Mouse (Mus musculus): Measurements from ENCODE around the gene Robo3. TPM values are rescaled to one million over a fixed set of nuclear protein-coding genes. Genes with fewer than 3 reads are reported as not detected.

Robo3 gene
- total and polyA plus RNA-seq, 2 experiments from 2014 or later = 0.12 TPM; not detected in 1

- Histone ChIP-seq H3K27ac (ENCODE audit: low read depth) (no peak overlapping the region), H3K4me1 (ENCODE audit: control insufficient read depth, insufficient read depth) (peaks cover 5% of the 10 kb centered on the region; the same call in 1 of the 2 replicates), H3K36me3 (replicated peaks; ENCODE audit: control insufficient read depth, insufficient read depth, low read length) (no peaks in the 10 kb centered on the region), H3K9ac (replicated peaks; ENCODE audit: low read depth, low read length) (no peak overlapping the region), H3K4me2 (ENCODE audit: low read depth, low read length) (no peak overlapping the region), H3K27me3 (ENCODE audit: control insufficient read depth, insufficient read depth, low read length) (peaks cover 29% of the 10 kb centered on the region), H3K9me3 (replicated peaks; ENCODE audit: control insufficient read depth, low read length) (no peaks in the 10 kb centered on the region), H3K4me3 (ENCODE audit: low read depth, low read length) (no peak overlapping the region)
- no peak for TF ChIP-seq CTCF (IDR thresholded peaks at IDR 0.05; ENCODE audit: low read depth)
- no peak for TF ChIP-seq EP300 (IDR thresholded peaks at IDR 0.05; ENCODE audit: low read depth)
- DNase-seq (ENCODE audit: low spot score) = no peak
- ATAC-seq (ENCODE audit: insufficient read depth, low read depth) = no peak
- WGBS = 32% methylated on average over 3 of the region's 3 CpGs
Measured at GRCm38 (mm10) chr9:37437772-37438735, 5.0 kb upstream of the Robo3 start.

DNA sequence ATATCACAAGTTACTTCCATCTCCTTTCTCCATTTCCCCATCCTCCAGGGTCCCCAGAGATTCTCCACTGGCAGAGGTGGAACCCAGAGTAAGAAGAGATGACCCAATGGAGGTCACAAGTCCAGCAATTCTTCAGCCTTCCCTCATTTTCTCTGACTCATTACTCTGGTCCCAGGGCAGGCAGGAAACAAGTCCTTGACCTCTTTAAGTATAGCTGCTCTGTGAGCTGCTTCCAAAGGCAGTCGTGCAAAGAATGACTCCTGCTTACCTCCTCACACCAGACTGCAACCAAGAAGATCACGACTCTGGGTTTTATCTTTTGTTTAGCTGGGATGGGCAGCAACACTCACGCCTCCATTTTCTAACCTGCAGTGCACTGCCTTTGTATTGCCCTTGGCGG, 2.6 kb upstream of the Robo3 start:
- no peaks in the 10 kb centered on the region for H3K9me3 ChIP-seq (replicated peaks; ENCODE audit: control insufficient read depth, low read length)
- ATAC-seq (ENCODE audit: insufficient read depth, low read depth) (no peak), DNase-seq (ENCODE audit: low spot score) (no peak)
- H3K9ac ChIP-seq (replicated peaks; ENCODE audit: low read depth, low read length) = no peak overlapping the region
- TF ChIP-seq EP300 (IDR thresholded peaks at IDR 0.05; ENCODE audit: low read depth) (no peak), CTCF (IDR thresholded peaks at IDR 0.05; ENCODE audit: low read depth) (no peak)
- H3K4me1 ChIP-seq (ENCODE audit: control insufficient read depth, insufficient read depth) = peaks cover 9% of the 10 kb centered on the region; the same call in 1 of the 2 replicates
- H3K4me3 ChIP-seq (ENCODE audit: low read depth, low read length) = no peak overlapping the region
- no peak overlapping the region for H3K27ac ChIP-seq (ENCODE audit: low read depth)
- H3K27me3 ChIP-seq (ENCODE audit: control insufficient read depth, insufficient read depth, low read length) = peaks cover 54% of the 10 kb centered on the region
- H3K36me3 ChIP-seq (replicated peaks; ENCODE audit: control insufficient read depth, insufficient read depth, low read length) = no peaks in the 10 kb centered on the region
- WGBS = 6% methylated on average over 4 of the region's 4 CpGs
- H3K4me2 ChIP-seq (ENCODE audit: low read depth, low read length) = no peak overlapping the region

DNA sequence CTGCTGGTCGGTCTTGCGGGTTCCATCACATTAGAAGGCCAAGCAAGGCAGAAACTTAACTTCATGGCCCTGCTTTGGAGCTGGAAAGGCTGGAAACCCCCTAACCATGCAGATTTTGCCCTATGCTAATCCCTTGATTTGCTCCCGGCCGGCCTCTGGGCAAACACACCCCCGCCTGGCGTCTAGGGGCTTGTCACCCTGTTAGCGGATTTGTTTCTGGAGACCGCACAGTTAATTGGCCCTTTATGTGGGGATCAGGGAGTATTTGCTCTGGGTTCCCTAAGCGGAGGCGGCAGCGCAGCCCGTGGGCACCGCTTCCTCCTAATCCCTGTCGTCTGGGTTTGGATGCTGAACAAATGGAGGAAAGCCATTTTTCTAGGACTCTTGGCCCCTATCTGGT, 1.9 kb upstream of the Robo3 start:
- no peak for TF ChIP-seq CTCF (IDR thresholded peaks at IDR 0.05; ENCODE audit: low read depth)
- TF ChIP-seq EP300 (IDR thresholded peaks at IDR 0.05; ENCODE audit: low read depth) = no peak

GRCm38 (mm10) chr9:37433823-37434560, 946 bp upstream of the Robo3 start:
- no peak for DNase-seq (ENCODE audit: low spot score)
- Histone ChIP-seq H3K36me3 (replicated peaks; ENCODE audit: control insufficient read depth, insufficient read depth, low read length) (no peaks in the 10 kb centered on the region), H3K9ac (replicated peaks; ENCODE audit: low read depth, low read length) (no peak overlapping the region), H3K27me3 (ENCODE audit: control insufficient read depth, insufficient read depth, low read length) (peaks cover 69% of the 10 kb centered on the region), H3K9me3 (replicated peaks; ENCODE audit: control insufficient read depth, low read length) (no peaks in the 10 kb centered on the region), H3K27ac (ENCODE audit: low read depth) (no peak overlapping the region), H3K4me2 (ENCODE audit: low read depth, low read length) (peak overlapping the region; percentile 34; the same call in 1 of the 2 replicates), H3K4me1 (ENCODE audit: control insufficient read depth, insufficient read depth) (peaks cover 9% of the 10 kb centered on the region; the same call in 1 of the 2 replicates), H3K4me3 (ENCODE audit: low read depth, low read length) (0 out of 2 replicates have a peak overlapping the region, but pooled peaks have one; percentile 18)
- ATAC-seq (ENCODE audit: insufficient read depth, low read depth) = no peak
- WGBS = 2% methylated on average over 18 of the region's 18 CpGs
- TF ChIP-seq CTCF (IDR thresholded peaks at IDR 0.05; ENCODE audit: low read depth) (no peak), EP300 (IDR thresholded peaks at IDR 0.05; ENCODE audit: low read depth) (no peak)

More for the DNA sequence above, 1.9 kb upstream of the Robo3 start:
- no peak overlapping the region for H3K27ac ChIP-seq (ENCODE audit: low read depth)
- H3K9me3 ChIP-seq (replicated peaks; ENCODE audit: control insufficient read depth, low read length) = no peaks in the 10 kb centered on the region
- H3K9ac ChIP-seq (replicated peaks; ENCODE audit: low read depth, low read length) = no peak overlapping the region
- H3K4me3 ChIP-seq (ENCODE audit: low read depth, low read length) = no peak overlapping the region
- no peak for DNase-seq (ENCODE audit: low spot score)
- whole genome bisulfite sequencing = 5% methylated on average over 14 of the region's 14 CpGs
- peaks cover 60% of the 10 kb centered on the region for H3K27me3 ChIP-seq (ENCODE audit: control insufficient read depth, insufficient read depth, low read length)
- H3K4me1 ChIP-seq (ENCODE audit: control insufficient read depth, insufficient read depth) = peaks cover 9% of the 10 kb centered on the region; the same call in 1 of the 2 replicates
- ATAC-seq (ENCODE audit: insufficient read depth, low read depth) = no peak
- H3K4me2 ChIP-seq (ENCODE audit: low read depth, low read length) = no peak overlapping the region
- no peaks in the 10 kb centered on the region for H3K36me3 ChIP-seq (replicated peaks; ENCODE audit: control insufficient read depth, insufficient read depth, low read length)

DNA sequence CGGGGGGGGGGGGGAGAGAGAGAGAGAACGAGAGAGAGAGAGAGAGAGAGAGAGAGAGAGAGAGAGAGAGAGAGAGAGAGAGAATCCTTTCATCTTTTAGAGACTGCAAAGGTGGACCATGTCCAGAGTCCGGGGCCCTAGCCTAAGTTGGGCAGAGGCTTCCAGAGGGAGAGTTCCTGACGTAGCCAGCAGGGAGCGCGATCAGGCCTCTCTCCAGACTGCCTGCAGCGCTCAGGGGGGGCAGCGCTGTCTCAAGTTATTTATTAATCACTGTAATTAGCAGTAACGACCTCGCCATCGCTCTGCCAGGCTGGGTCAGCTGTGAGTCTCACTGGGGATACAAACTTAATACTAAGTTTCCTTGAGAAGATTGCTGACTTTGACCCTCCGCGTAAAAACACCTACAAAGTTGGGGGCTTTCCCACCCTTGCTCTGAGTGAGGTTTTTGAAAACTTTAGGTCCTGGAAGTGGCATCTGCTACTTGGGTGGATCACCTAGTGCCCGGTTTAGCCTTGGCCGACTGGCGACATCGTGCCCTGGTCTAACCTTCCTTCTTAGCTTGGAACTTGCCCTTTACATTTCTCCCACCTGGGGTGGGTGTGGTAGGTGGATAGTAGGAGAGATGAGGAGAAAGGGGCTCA, 900 bp downstream of the Robo3 start:
- Histone ChIP-seq H3K9ac (replicated peaks; ENCODE audit: low read depth, low read length) (no peak overlapping the region), H3K9me3 (replicated peaks; ENCODE audit: control insufficient read depth, low read length) (no peaks in the 10 kb centered on the region), H3K27me3 (ENCODE audit: control insufficient read depth, insufficient read depth, low read length) (peaks cover 79% of the 10 kb centered on the region), H3K4me1 (ENCODE audit: control insufficient read depth, insufficient read depth) (0 out of 2 replicates have a peak, but pooled peaks cover 4% of the 10 kb centered on the region), H3K4me3 (ENCODE audit: low read depth, low read length) (peak overlapping the region; percentile 34; the same call in 1 of the 2 replicates), H3K27ac (ENCODE audit: low read depth) (no peak overlapping the region), H3K36me3 (replicated peaks; ENCODE audit: control insufficient read depth, insufficient read depth, low read length) (no peaks in the 10 kb centered on the region), H3K4me2 (ENCODE audit: low read depth, low read length) (peak overlapping the region; percentile 49; the same call in 1 of the 2 replicates)
- ATAC-seq (ENCODE audit: insufficient read depth, low read depth) (peak; percentile 57; the same call in 1 of the 2 replicates), DNase-seq (ENCODE audit: low spot score) (peak; percentile 42)
- TF ChIP-seq CTCF (IDR thresholded peaks at IDR 0.05; ENCODE audit: low read depth) = peak; percentile 51
- TF ChIP-seq EP300 (IDR thresholded peaks at IDR 0.05; ENCODE audit: low read depth) = no peak
- 1% methylated on average over 16 of the region's 17 CpGs for WGBS

All from heart, postnatal 0 days (tissue).